Mouse (Mus musculus) lung, embryonic 14.5 days (tissue): ENCODE measurements at regions not wholly inside any gene's neighbourhood (a gene's known extent, or its start where the extent isn't known, plus 50 kb on each side); places are given as distances from the start of the nearest gene placed in this dataset.
A peak's percentile ranks its signal among the peaks of the same experiment; 100 is the strongest.

Experiments used
- ATAC-seq: fragments of 200-750 bp; cut with Nextera tagmentation; 2 replicates; pipeline ENCODE4 v1.8.0; 2017; ENCODE audit warnings: mild to moderate bottlenecking, moderate TSS enrichment, moderate library complexity; ENCODE audit not compliant: insufficient read depth
- DNase-seq: peaks from one replicate; pipeline ENCODE4 v3.0.0-alpha.2; 2015
- H3K27ac ChIP-seq: fragments of 300-500 bp; sonication (generic); 2 replicates; pipeline ENCODE4 v1.5.1; 2014; ENCODE audit warnings: low read depth, mild to moderate bottlenecking, moderate library complexity
- H3K27me3 ChIP-seq: fragments of 300-500 bp; sonication (generic); 2 replicates; pipeline ENCODE4 v1.6.1; 2014; ENCODE audit warnings: low read length, control low read depth; ENCODE audit not compliant: insufficient read depth
- H3K36me3 ChIP-seq: fragments of 300-500 bp; sonication (generic); 2 replicates; pipeline ENCODE4 v1.6.1; 2014; ENCODE audit warnings: control low read depth; ENCODE audit not compliant: insufficient read depth
- H3K4me1 ChIP-seq: fragments of 300-500 bp; sonication (generic); 2 replicates; pipeline ENCODE4 v1.6.1; 2014; ENCODE audit warnings: antibody characterized with exemption, control low read depth; ENCODE audit not compliant: insufficient read depth
- H3K4me2 ChIP-seq: fragments of 300-500 bp; sonication (generic); 2 replicates; pipeline ENCODE4 v1.6.1; 2014; ENCODE audit warnings: mild to moderate bottlenecking
- H3K4me3 ChIP-seq: fragments of 300-500 bp; sonication (generic); 2 replicates; pipeline ENCODE4 v1.5.1; 2014; ENCODE audit warnings: low read depth, low read length
- H3K9ac ChIP-seq: fragments of 300-500 bp; sonication (generic); 2 replicates; pipeline ENCODE4 v1.6.1; 2014
- H3K9me3 ChIP-seq: fragments of 300-500 bp; sonication (generic); 2 replicates; pipeline ENCODE4 v1.6.1; 2016; ENCODE audit warnings: low read depth, low read length, control low read depth
- CTCF ChIP-seq: IDR thresholded peaks from 2 replicates; pipeline ENCODE4 v1.5.1; 2016; ENCODE audit warnings: antibody characterized with exemption, low read depth
- WGBS: fragments of 180-500 bp; shearing (Covaris S2); extraction: QIAGEN DNeasy Blood & Tissue Kit; methylation state at CpG from one replicate; pipeline ENCODE4 v1.1.7; 2014; 5-methylcytosine and 5-hydroxymethylcytosine counted together

- peak; percentile 70; the same call in 1 of the 2 replicates for ATAC-seq
- TF ChIP-seq CTCF = no peak
- peak; percentile 63 for DNase-seq
These were observed 345.7 kb upstream of the Marcks start for GRCm38 (mm10) chr10:37484311-37485023.

GRCm38 (mm10) chr10:37483521-37483920 lies 344.8 kb upstream of the Marcks start:
- ATAC-seq = peak; percentile 52; the same call in 1 of the 2 replicates

More at GRCm38 (mm10) chr10:37484311-37485023, 345.7 kb upstream of the Marcks start:
- Histone ChIP-seq H3K4me3 (no peak overlapping the region), H3K4me1 (0 out of 2 replicates have a peak, but pooled peaks cover 6% of the 10 kb centered on the region), H3K27ac (no peak overlapping the region), H3K36me3 (no peaks in the 10 kb centered on the region), H3K27me3 (no peaks in the 10 kb centered on the region), H3K9me3 (no peaks in the 10 kb centered on the region), H3K9ac (no peak overlapping the region), H3K4me2 (no peak overlapping the region)
- WGBS = 41% methylated on average over 6 of the region's 6 CpGs

GRCm38 (mm10) chr10:37481879-37482278 lies 343.2 kb upstream of the Marcks start:
- no peaks in the 10 kb centered on the region for H3K36me3 ChIP-seq
- ATAC-seq = no peak; the same call in 1 of the 2 replicates
- 34% methylated on average over 1 of the region's 1 CpGs for WGBS

More at GRCm38 (mm10) chr10:37483521-37483920, 344.8 kb upstream of the Marcks start:
- Histone ChIP-seq H3K4me2 (no peak overlapping the region), H3K4me1 (0 out of 2 replicates have a peak, but pooled peaks cover 6% of the 10 kb centered on the region), H3K27ac (no peak overlapping the region), H3K27me3 (no peaks in the 10 kb centered on the region), H3K9me3 (no peaks in the 10 kb centered on the region), H3K4me3 (no peak overlapping the region), H3K36me3 (no peaks in the 10 kb centered on the region), H3K9ac (no peak overlapping the region)
- TF ChIP-seq CTCF = no peak
- 40% methylated on average over 4 of the region's 4 CpGs for WGBS
- DNase-seq = peak; percentile 66

GRCm38 (mm10) chr10:37480331-37480730 lies 341.6 kb upstream of the Marcks start:
- 0 out of 2 replicates have a peak, but pooled peaks cover 6% of the 10 kb centered on the region for H3K4me1 ChIP-seq
- no peaks in the 10 kb centered on the region for H3K36me3 ChIP-seq
- DNase-seq = no peak
- H3K9ac ChIP-seq = no peak overlapping the region
- no peak overlapping the region for H3K4me3 ChIP-seq
- no peak overlapping the region for H3K27ac ChIP-seq
- no peak for ATAC-seq
- no peaks in the 10 kb centered on the region for H3K27me3 ChIP-seq
- no peaks in the 10 kb centered on the region for H3K9me3 ChIP-seq
- TF ChIP-seq CTCF = no peak
- H3K4me2 ChIP-seq = no peak overlapping the region
- WGBS = 45% methylated on average over 1 of the region's 1 CpGs

More at GRCm38 (mm10) chr10:37481879-37482278, 343.2 kb upstream of the Marcks start:
- no peaks in the 10 kb centered on the region for H3K27me3 ChIP-seq
- H3K4me2 ChIP-seq = no peak overlapping the region
- no peak overlapping the region for H3K27ac ChIP-seq
- TF ChIP-seq CTCF = no peak
- H3K9ac ChIP-seq = no peak overlapping the region
- DNase-seq = peak; percentile 76
- no peaks in the 10 kb centered on the region for H3K9me3 ChIP-seq
- H3K4me3 ChIP-seq = no peak overlapping the region
- H3K4me1 ChIP-seq = 0 out of 2 replicates have a peak, but pooled peaks cover 6% of the 10 kb centered on the region

- no peak for DNase-seq
- 82% methylated on average over 2 of the region's 2 CpGs for WGBS
These were observed 339.4 kb upstream of the Marcks start for GRCm38 (mm10) chr10:37478108-37478507.

GRCm38 (mm10) chr10:37473086-37473485 lies 334.4 kb upstream of the Marcks start:
- H3K4me3 ChIP-seq = no peak overlapping the region
- H3K4me2 ChIP-seq = no peak overlapping the region
- H3K9me3 ChIP-seq = no peaks in the 10 kb centered on the region
- H3K4me1 ChIP-seq = no peaks in the 10 kb centered on the region
- no peak overlapping the region for H3K27ac ChIP-seq
- DNase-seq = no peak
- no peak overlapping the region for H3K9ac ChIP-seq
- H3K27me3 ChIP-seq = no peaks in the 10 kb centered on the region
- TF ChIP-seq CTCF = no peak
- no peaks in the 10 kb centered on the region for H3K36me3 ChIP-seq
- 64% methylated on average over 5 of the region's 5 CpGs for WGBS
- ATAC-seq = no peak

More at GRCm38 (mm10) chr10:37478108-37478507, 339.4 kb upstream of the Marcks start:
- Histone ChIP-seq H3K9me3 (no peaks in the 10 kb centered on the region), H3K27ac (no peak overlapping the region), H3K27me3 (no peaks in the 10 kb centered on the region), H3K4me1 (0 out of 2 replicates have a peak, but pooled peaks cover 2% of the 10 kb centered on the region), H3K4me2 (no peak overlapping the region), H3K36me3 (no peaks in the 10 kb centered on the region), H3K4me3 (no peak overlapping the region), H3K9ac (no peak overlapping the region)
- TF ChIP-seq CTCF = no peak
- no peak for ATAC-seq

GRCm38 (mm10) chr10:37457384-37457783 lies 318.7 kb upstream of the Marcks start:
- DNase-seq (no peak), ATAC-seq (no peak)
- Histone ChIP-seq H3K36me3 (no peaks in the 10 kb centered on the region), H3K9me3 (no peaks in the 10 kb centered on the region), H3K4me3 (no peak overlapping the region), H3K4me1 (no peaks in the 10 kb centered on the region), H3K27ac (no peak overlapping the region), H3K27me3 (no peaks in the 10 kb centered on the region), H3K4me2 (no peak overlapping the region), H3K9ac (no peak overlapping the region)
- WGBS = 65% methylated on average over 2 of the region's 2 CpGs
- TF ChIP-seq CTCF = no peak
